Mouse (Mus musculus) forebrain, embryonic 14.5 days (tissue): ENCODE measurements at regions not wholly inside any gene's neighbourhood (a gene's known extent, or its start where the extent isn't known, plus 50 kb on each side); places are given as distances from the start of the nearest gene placed in this dataset.
A peak's percentile ranks its signal among the peaks of the same experiment; 100 is the strongest.

Experiments used
- ATAC-seq: fragments of 200-750 bp; cut with Nextera tagmentation; 2 replicates; pipeline ENCODE4 v1.8.0; 2017; ENCODE audit warnings: mild to moderate bottlenecking, moderate library complexity
- DNase-seq: peaks from one replicate; pipeline ENCODE4 v3.0.0-alpha.2; 2015; ENCODE audit warnings: low spot score
- H3K27ac ChIP-seq: fragments of 300-500 bp; sonication (generic); 2 replicates; pipeline ENCODE4 v1.5.1; 2014; ENCODE audit warnings: low read depth, mild to moderate bottlenecking, control low read depth, low read length, moderate library complexity
- H3K27me3 ChIP-seq: fragments of 300-500 bp; sonication (generic); replicated peaks from 2 replicates; pipeline ENCODE4 v1.6.1; 2014; ENCODE audit warnings: low read length, control low read depth, mixed read lengths; ENCODE audit not compliant: control insufficient read depth, insufficient read depth
- H3K36me3 ChIP-seq: fragments of 300-500 bp; sonication (generic); 2 replicates; pipeline ENCODE4 v1.6.1; 2014; ENCODE audit warnings: low read length, control low read depth; ENCODE audit not compliant: control insufficient read depth, insufficient read depth
- H3K4me1 ChIP-seq: fragments of 300-500 bp; sonication (generic); 2 replicates; pipeline ENCODE4 v1.6.1; 2014; ENCODE audit warnings: antibody characterized with exemption, low read length, control low read depth; ENCODE audit not compliant: control insufficient read depth, insufficient read depth
- H3K4me2 ChIP-seq: fragments of 300-500 bp; sonication (generic); 2 replicates; pipeline ENCODE4 v1.6.1; 2014; ENCODE audit warnings: mild to moderate bottlenecking, control low read depth, low read length
- H3K4me3 ChIP-seq: fragments of 300-500 bp; sonication (generic); 2 replicates; pipeline ENCODE4 v1.5.1; 2014; ENCODE audit warnings: low read depth, low read length, control low read depth
- H3K9ac ChIP-seq: fragments of 300-500 bp; sonication (generic); 2 replicates; pipeline ENCODE4 v1.6.1; 2014; ENCODE audit warnings: mild to moderate bottlenecking, low read length, control low read depth, moderate library complexity
- H3K9me3 ChIP-seq: fragments of 300-500 bp; sonication (generic); replicated peaks from 2 replicates; pipeline ENCODE4 v1.6.1; 2016; ENCODE audit warnings: low read length, control low read depth, mixed read lengths; ENCODE audit not compliant: control insufficient read depth
- WGBS: fragments of 180-500 bp; shearing (Covaris S2); extraction: QIAGEN DNeasy Blood & Tissue Kit; methylation state at CpG from one replicate; pipeline ENCODE4 v1.1.7; 2014; 5-methylcytosine and 5-hydroxymethylcytosine counted together

GRCm38 (mm10) chr14:106824100-106824706 lies 718.2 kb downstream of the Trim52 start:
- Histone ChIP-seq H3K4me1 (no peaks in the 10 kb centered on the region), H3K27ac (no peak overlapping the region), H3K27me3 (no peaks in the 10 kb centered on the region), H3K9me3 (no peaks in the 10 kb centered on the region), H3K4me3 (no peak overlapping the region), H3K9ac (no peak overlapping the region), H3K36me3 (no peaks in the 10 kb centered on the region), H3K4me2 (no peak overlapping the region)
- no peak for DNase-seq
- ATAC-seq: no peak
- 79% methylated on average over 1 of the region's 1 CpGs for WGBS

- Histone ChIP-seq H3K27ac (no peak overlapping the region), H3K27me3 (no peaks in the 10 kb centered on the region), H3K4me1 (0 out of 2 replicates have a peak, but pooled peaks cover 2% of the 10 kb centered on the region), H3K9me3 (no peaks in the 10 kb centered on the region), H3K9ac (no peak overlapping the region), H3K36me3 (no peaks in the 10 kb centered on the region), H3K4me3 (no peak overlapping the region), H3K4me2 (no peak overlapping the region)
- DNase-seq (no peak), ATAC-seq (0 out of 2 replicates have a peak, but pooled peaks have one; percentile 10)
- WGBS: 50% methylated on average over 5 of the region's 5 CpGs
Observed at GRCm38 (mm10) chr14:106835705-106836104, 729.7 kb downstream of the Trim52 start.

- Histone ChIP-seq H3K36me3 (no peaks in the 10 kb centered on the region), H3K9me3 (no peaks in the 10 kb centered on the region), H3K27me3 (no peaks in the 10 kb centered on the region), H3K9ac (no peak overlapping the region), H3K4me2 (no peak overlapping the region), H3K4me1 (0 out of 2 replicates have a peak, but pooled peaks cover 2% of the 10 kb centered on the region), H3K4me3 (no peak overlapping the region), H3K27ac (no peak overlapping the region)
- peak; percentile 92 for ATAC-seq
- WGBS: 5% methylated on average over 4 of the region's 4 CpGs
- peak; percentile 92 for DNase-seq
Observed at GRCm38 (mm10) chr14:106836179-106836578, 730.2 kb downstream of the Trim52 start.
